Mouse (Mus musculus): ENCODE results near the gene Elmo1. TPM values are rescaled to one million over a fixed set of nuclear protein-coding genes. Genes with fewer than 3 reads are reported as not detected.

Gene Elmo1
- total RNA-seq, 2 experiments from 2014 or later, result 27.4 to 27.9 TPM

GRCm38 (mm10) chr13:20501923-20502322, 411.5 kb downstream of the Elmo1 start:
- TF ChIP-seq CTCF (conservative IDR thresholded peaks at IDR 0.05), result no peak
- H3K4me3 ChIP-seq, result no peak overlapping the region
- DNase-seq (ENCODE audit: low spot score in 2 of 2), result no peak
- H3K27ac ChIP-seq, result no peak overlapping the region

GRCm38 (mm10) chr13:20503371-20503770, 413.0 kb downstream of the Elmo1 start:
- TF ChIP-seq CTCF (conservative IDR thresholded peaks at IDR 0.05), result no peak
- H3K4me3 ChIP-seq, result no peak overlapping the region
- DNase-seq (ENCODE audit: low spot score in 2 of 2), result no peak
- H3K27ac ChIP-seq, result no peak overlapping the region

- no peak for DNase-seq (ENCODE audit: low spot score in 2 of 2)
- no peak for TF ChIP-seq CTCF (conservative IDR thresholded peaks at IDR 0.05)
- H3K4me3 ChIP-seq, result no peak overlapping the region
Observed at GRCm38 (mm10) chr13:20507381-20508129, 417.2 kb downstream of the Elmo1 start.

GRCm38 (mm10) chr13:20511026-20511425, 420.6 kb downstream of the Elmo1 start:
- Histone ChIP-seq H3K27ac (no peak overlapping the region), H3K4me3 (no peak overlapping the region)
- TF ChIP-seq CTCF (conservative IDR thresholded peaks at IDR 0.05), result no peak
- DNase-seq (ENCODE audit: low spot score in 2 of 2), result no peak

More at GRCm38 (mm10) chr13:20507381-20508129, 417.2 kb downstream of the Elmo1 start:
- no peak overlapping the region for H3K27ac ChIP-seq

- no peak overlapping the region for H3K27ac ChIP-seq
- DNase-seq (ENCODE audit: low spot score in 2 of 2), result no peak
- no peak for TF ChIP-seq CTCF (conservative IDR thresholded peaks at IDR 0.05)
- no peak overlapping the region for H3K4me3 ChIP-seq
Observed at GRCm38 (mm10) chr13:20512317-20513240, 422.2 kb downstream of the Elmo1 start.

GRCm38 (mm10) chr13:20514721-20515120, 424.3 kb downstream of the Elmo1 start:
- Histone ChIP-seq H3K27ac (no peak overlapping the region), H3K4me3 (no peak overlapping the region)
- no peak for TF ChIP-seq CTCF (conservative IDR thresholded peaks at IDR 0.05)
- DNase-seq (ENCODE audit: low spot score in 2 of 2), result no peak

- no peak overlapping the region for H3K4me3 ChIP-seq
- no peak for DNase-seq (ENCODE audit: low spot score in 2 of 2)
- TF ChIP-seq CTCF (conservative IDR thresholded peaks at IDR 0.05), result no peak
- H3K27ac ChIP-seq, result no peak overlapping the region
Observed at GRCm38 (mm10) chr13:20516096-20516495, 425.7 kb downstream of the Elmo1 start.

- DNase-seq (ENCODE audit: low spot score in 2 of 2), result no peak
- no peak for TF ChIP-seq CTCF (conservative IDR thresholded peaks at IDR 0.05)
- no peak overlapping the region for H3K27ac ChIP-seq
- no peak overlapping the region for H3K4me3 ChIP-seq
Observed at GRCm38 (mm10) chr13:20517702-20518101, 427.3 kb downstream of the Elmo1 start.

GRCm38 (mm10) chr13:20521492-20521891, 431.1 kb downstream of the Elmo1 start:
- Histone ChIP-seq H3K27ac (no peak overlapping the region), H3K4me3 (no peak overlapping the region)
- TF ChIP-seq CTCF (conservative IDR thresholded peaks at IDR 0.05), result no peak
- no peak for DNase-seq (ENCODE audit: low spot score in 2 of 2)

- no peak overlapping the region for H3K27ac ChIP-seq
- TF ChIP-seq CTCF (conservative IDR thresholded peaks at IDR 0.05), result no peak
- no peak for DNase-seq (ENCODE audit: low spot score in 2 of 2)
Observed at GRCm38 (mm10) chr13:20523671-20524070, 433.3 kb downstream of the Elmo1 start.

GRCm38 (mm10) chr13:20525844-20526243, 435.4 kb downstream of the Elmo1 start:
- H3K27ac ChIP-seq, result no peak overlapping the region
- no peak overlapping the region for H3K4me3 ChIP-seq
- TF ChIP-seq CTCF (conservative IDR thresholded peaks at IDR 0.05), result no peak
- DNase-seq (ENCODE audit: low spot score in 2 of 2), result no peak

More at GRCm38 (mm10) chr13:20523671-20524070, 433.3 kb downstream of the Elmo1 start:
- H3K4me3 ChIP-seq, result no peak overlapping the region

GRCm38 (mm10) chr13:20537053-20537452, 446.7 kb downstream of the Elmo1 start:
- H3K27ac ChIP-seq, result peak overlapping the region; percentile 28; the same call in 1 of the 2 replicates

GRCm38 (mm10) chr13:20537487-20537886, 447.1 kb downstream of the Elmo1 start:
- no peak for TF ChIP-seq CTCF (conservative IDR thresholded peaks at IDR 0.05)
- no peak overlapping the region for H3K4me3 ChIP-seq
- peak overlapping the region; percentile 28; the same call in 1 of the 2 replicates for H3K27ac ChIP-seq
- no peak for DNase-seq (ENCODE audit: low spot score in 2 of 2)

More at GRCm38 (mm10) chr13:20537053-20537452, 446.7 kb downstream of the Elmo1 start:
- no peak overlapping the region for H3K4me3 ChIP-seq
- no peak for TF ChIP-seq CTCF (conservative IDR thresholded peaks at IDR 0.05)
- no peak for DNase-seq (ENCODE audit: low spot score in 2 of 2)
